Mouse (Mus musculus): Measurements from ENCODE around the gene Unc13d.
"Not testable (repeated sequence)": the region's sequence is repeated elsewhere in the genome, so short reads cannot be mapped to it uniquely, and the experiment has no call there.

The Unc13d gene

DNA sequence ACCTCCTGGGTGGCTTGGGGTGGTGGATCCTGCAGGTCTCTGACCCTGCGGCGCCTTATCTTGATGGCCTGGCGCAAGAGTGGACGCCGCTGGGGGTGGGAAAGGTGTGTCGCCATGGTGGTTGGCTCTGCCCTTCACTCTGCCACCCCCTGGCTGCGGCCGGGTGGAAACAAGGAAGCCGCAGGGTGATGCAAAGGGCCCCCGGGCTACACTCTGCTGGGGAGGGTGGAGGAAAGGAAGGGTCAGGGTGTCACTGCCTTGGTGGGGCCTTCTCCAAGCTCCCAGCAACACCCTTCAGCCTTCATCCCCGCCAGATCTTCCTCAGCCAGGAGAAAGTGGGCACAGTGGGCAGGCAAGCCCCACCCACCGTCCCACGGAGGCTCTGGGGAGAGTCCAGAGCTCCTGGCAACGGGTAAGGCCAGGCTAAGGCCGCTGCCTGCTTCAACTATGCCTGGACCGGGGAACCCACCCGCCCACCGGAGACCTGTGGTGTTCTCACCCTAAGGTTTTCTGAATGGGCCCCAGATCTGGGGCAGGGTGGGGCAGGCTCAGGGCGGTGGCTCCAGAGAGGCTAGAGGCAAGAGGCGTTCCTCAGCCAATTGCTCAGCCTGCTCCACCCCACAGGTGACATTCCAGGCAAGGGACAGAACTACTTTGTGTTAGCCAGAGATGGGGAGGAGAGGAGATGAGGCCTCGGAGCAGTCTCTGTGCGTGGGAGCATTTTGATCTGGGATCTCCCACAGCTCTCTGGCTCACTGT is at the start of gene Unc13d:
TSS of gene Unc13d (minus strand) at position 516 of the 759 bp plus-strand sequence.
- peak; percentile 73 to 74 for DNase-seq

- no peak for DNase-seq
Observed at GRCm38 (mm10) chr11:116126261-116126660, 48.5 kb upstream of the Unc13d start.

GRCm38 (mm10) chr11:116121731-116122245 is 44.0 kb upstream of the Unc13d start:
- DNase-seq, result not testable (repeated sequence)

DNA sequence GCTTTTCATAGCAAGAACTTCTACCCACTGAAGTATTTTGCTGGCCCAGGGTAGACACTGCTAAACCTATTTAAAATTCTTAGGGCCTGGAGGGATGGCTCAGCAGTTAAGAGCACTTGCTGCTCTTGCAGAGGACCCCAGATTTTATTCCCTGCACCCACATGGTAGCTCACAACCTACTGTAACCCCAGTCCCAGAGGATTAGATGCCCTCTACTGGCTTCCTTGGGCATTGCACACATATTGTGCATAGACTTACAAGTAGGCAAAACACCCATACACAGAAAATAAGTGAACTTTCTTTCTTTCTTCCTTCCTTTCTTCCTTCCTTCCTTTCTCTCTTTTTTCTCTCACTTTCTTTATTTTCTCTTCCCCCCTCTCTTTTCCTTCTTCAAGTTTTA is 40.1 kb upstream of the Unc13d start:
- no peak for DNase-seq

- DNase-seq, result no peak
Observed at GRCm38 (mm10) chr11:116117241-116117640, 39.5 kb upstream of the Unc13d start.

GRCm38 (mm10) chr11:116111611-116112203 is 33.9 kb upstream of the Unc13d start:
- DNase-seq, result no peak

GRCm38 (mm10) chr11:116111067-116111466 is 33.3 kb upstream of the Unc13d start:
- no peak for DNase-seq

DNA sequence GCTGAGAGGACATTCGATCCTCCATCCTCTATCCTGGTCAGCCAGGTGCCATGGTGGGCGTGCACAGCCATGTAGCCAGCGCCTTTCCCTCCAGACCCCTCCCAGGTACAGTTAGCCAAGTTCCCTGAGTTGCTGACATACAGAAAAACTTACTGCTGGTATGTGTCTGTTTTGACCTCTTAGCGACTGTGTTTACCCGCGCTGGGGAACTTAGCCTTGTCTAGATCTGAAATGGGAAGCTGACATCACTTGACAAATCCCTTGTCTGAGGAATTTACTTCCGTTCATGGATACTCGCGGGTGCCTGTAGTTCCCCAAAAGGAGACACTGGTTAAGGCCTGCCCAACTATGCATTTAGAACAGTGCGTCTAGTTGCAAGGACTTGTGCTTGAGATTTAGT is 32.8 kb upstream of the Unc13d start:
- no peak for DNase-seq

GRCm38 (mm10) chr11:116110131-116110530 is 32.4 kb upstream of the Unc13d start:
- DNase-seq, result no peak

GRCm38 (mm10) chr11:116109441-116110081 is 31.8 kb upstream of the Unc13d start:
- DNase-seq, result no peak

GRCm38 (mm10) chr11:116108464-116109137 is 30.8 kb upstream of the Unc13d start:
- DNase-seq, result no peak

- DNase-seq, result no peak
Observed at GRCm38 (mm10) chr11:116107777-116108285, 30.1 kb upstream of the Unc13d start.

DNA sequence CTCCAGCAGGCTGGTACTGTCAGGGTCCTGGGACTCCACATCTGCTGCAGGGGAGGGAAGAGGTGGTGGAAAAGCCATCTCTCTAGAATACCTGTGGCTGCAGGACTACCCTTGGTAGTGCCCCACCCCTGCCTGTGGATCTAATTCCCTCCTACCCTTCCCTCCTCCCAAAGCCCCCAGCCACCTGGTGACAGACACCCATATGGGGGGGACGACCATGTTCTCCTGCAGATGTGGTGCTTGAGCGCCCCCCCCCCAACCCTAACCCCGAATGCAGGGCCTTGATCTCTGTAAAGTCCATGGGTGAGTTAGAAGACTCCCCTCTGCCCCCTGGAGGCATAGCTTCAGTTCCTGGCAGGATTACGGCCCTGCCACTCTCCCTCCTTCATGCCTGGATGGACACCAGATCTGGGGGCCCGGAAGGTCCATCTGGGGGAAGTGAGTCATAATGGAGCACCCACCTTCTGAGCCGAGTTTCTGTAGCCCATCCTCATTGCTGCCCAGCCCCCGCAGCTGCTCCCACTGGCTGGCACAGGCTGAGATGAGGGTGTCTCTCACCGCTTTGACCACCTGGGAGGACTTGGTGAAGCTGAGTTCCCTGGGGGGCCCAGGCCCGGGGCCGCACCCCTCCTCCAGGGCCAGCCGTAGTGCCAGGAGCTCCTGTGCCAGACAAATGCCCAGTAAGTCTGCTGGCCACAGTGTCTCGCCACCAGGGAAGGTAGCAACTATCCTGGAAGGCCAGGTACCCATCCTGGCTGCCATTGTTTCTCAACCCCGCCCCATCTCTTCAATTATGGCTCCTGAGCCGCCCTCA is 29.4 kb upstream of the Unc13d start:
- DNase-seq, result no peak

DNA sequence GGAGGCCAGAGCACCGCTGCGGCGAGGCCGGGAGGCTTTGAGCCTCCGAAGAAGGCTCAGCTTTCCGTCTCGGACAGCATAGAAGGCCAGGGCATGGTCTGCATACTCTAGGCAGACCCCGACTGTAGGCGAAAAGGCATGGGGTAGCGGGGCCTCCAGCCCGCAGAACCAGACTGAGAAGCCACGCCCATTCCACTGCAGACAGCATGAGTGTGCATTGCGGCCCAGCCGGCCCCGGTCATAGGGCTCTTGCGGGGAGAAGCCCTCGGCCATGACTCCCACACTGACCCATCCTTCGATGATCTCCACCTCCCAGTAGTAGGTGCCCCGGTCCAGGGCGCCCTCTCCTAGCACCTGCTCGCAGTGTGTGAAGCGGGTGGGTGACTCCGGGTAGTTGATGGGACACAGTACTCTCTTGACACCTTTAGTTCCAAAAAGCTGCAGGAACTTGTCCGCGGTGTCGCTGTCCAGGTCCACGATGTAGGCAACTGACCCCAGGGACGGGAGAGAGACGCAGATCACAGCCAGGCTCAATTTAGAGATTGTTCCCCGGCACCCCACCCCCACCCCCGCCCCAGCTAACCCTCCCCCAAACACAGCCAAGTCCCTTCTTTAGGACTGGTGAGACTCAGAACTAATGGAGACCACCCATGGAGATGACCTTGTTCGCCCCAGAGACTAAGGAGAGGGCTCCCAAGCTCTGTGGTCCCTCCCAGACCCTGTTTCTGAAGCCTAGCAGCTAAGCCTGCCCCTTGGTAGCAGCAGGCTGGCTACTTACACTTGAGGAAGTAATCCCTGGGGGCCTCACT is 28.6 kb upstream of the Unc13d start:
- DNase-seq, result no peak

GRCm38 (mm10) chr11:116105065-116105464 is 27.3 kb upstream of the Unc13d start:
- DNase-seq, result no peak

- no peak for DNase-seq
Observed at GRCm38 (mm10) chr11:116104006-116104646, 26.4 kb upstream of the Unc13d start.

DNA sequence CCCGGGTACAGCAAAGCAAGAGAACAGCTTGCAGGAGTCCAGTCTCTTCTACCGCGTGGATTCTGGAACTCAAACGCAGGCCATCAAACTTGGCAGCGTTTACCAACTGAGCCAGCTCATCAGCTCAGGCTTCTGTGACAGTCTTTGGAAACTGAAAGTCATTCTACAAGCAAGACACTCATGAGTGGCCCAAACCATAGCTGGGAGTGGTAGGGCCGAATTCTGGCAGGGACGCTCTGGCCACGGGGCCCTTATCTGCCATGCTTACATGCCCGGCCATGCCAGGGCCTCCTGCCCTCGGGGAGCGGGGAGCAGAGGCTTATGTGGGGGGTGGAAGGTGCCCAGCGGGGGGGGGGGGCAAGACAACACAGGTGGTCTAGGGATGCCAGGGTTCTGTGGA is 25.8 kb upstream of the Unc13d start:
- DNase-seq, result no peak

DNA sequence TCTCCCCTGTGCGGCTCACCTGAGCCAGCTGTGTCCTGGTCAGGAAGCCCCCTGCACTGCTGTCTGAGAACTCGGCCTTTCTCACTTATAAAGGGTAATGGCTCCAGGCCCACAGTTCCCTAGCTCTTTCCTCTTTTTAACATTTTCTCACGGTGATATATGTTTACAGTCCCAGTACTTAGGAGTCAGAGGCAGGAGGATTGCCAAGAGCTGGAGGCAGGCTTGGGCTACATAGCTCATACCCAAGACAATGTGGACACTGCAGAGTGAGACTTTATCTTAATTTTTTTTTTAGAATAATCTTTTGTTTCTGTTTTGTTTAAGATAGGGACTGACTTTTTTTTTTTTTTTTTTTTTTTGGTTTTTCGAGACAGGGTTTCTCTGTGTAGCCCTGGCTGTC is 24.7 kb upstream of the Unc13d start:
- DNase-seq, result no peak

GRCm38 (mm10) chr11:116101931-116102381 is 24.2 kb upstream of the Unc13d start:
- no peak for DNase-seq

DNA sequence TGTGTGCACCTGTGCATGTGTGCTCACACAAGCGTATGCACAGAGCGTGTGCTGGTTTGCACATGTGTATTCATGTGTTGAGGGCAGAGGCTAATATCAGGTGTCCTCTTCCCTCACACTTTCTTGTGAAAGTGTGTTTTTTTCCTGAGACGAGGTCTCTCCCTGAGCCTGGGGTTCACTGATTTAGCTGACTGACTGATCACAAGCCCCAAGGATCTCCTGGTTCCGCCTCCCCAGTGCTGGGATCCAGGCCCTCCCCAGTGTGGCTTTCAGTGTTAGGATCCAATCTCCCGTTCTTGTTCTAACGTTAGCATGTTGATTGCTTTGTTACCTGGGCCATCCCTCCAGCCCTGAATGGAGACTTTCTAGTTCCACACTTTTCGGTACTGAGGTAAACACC is 23.1 kb upstream of the Unc13d start:
- no peak for DNase-seq

DNA sequence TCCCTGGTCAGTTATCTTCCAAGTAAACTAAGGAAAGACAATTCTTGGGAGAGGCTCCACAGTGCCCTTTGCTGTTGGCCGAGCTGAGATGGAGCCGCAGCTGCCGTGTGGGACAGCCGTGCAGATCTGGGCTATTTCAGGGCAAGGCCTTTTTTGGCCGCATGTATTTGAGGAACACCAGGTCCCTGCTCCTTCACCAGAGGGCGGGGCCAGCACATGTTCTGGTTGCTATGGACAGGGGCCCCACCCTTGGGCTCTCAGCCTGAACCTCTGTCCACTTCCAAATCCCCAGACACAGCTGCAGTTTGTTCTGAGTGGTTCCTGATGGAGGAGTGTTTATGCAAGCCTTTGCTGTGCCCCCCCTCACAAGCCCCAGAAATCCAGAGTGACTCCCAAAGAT is 22.6 kb upstream of the Unc13d start:
- DNase-seq, result no peak

Data from spleen, adult 18-20 months (tissue).